Mouse (Mus musculus) ZHBTc4 (cell line): ENCODE measurements around the gene Ccdc177.
A peak's percentile ranks its signal among the peaks of the same experiment; 100 is the strongest.
"Not testable (repeated sequence)": the region's sequence is repeated elsewhere in the genome, so short reads cannot be mapped to it uniquely, and the experiment has no call there.

ENCODE experiments used
- DNase-seq: peaks from one replicate; pipeline ENCODE4 v3.0.0-alpha.2; 2011; ENCODE audit warnings: low read depth, low spot score

Ccdc177 gene

GRCm38 (mm10) chr12:80760396-80760801 is at the start of gene Ccdc177:
Ccdc177 (minus strand) TSS chr12:80760687.
- DNase-seq: peak; percentile 90

GRCm38 (mm10) chr12:80810005-80810404 is 49.5 kb upstream of the Ccdc177 start:
- no peak for DNase-seq

GRCm38 (mm10) chr12:80807451-80808085 is 47.1 kb upstream of the Ccdc177 start:
- DNase-seq: peak; percentile 72

GRCm38 (mm10) chr12:80804861-80805428 is 44.5 kb upstream of the Ccdc177 start:
- DNase-seq: no peak

GRCm38 (mm10) chr12:80803924-80804323 is 43.4 kb upstream of the Ccdc177 start:
- DNase-seq: no peak

GRCm38 (mm10) chr12:80801443-80801842 is 41.0 kb upstream of the Ccdc177 start:
- DNase-seq: peak; percentile 40

GRCm38 (mm10) chr12:80800156-80800555 is 39.7 kb upstream of the Ccdc177 start:
- DNase-seq: no peak

GRCm38 (mm10) chr12:80798271-80798670 is 37.8 kb upstream of the Ccdc177 start:
- DNase-seq: no peak

- DNase-seq: no peak
Measured at GRCm38 (mm10) chr12:80794935-80795785, 34.7 kb upstream of the Ccdc177 start.

- no peak for DNase-seq
Measured at GRCm38 (mm10) chr12:80794522-80794921, 34.0 kb upstream of the Ccdc177 start.

GRCm38 (mm10) chr12:80793535-80793934 is 33.0 kb upstream of the Ccdc177 start:
- no peak for DNase-seq

- no peak for DNase-seq
Measured at GRCm38 (mm10) chr12:80792867-80793266, 32.4 kb upstream of the Ccdc177 start.

- peak; percentile 39 for DNase-seq
Measured at GRCm38 (mm10) chr12:80791571-80792444, 31.3 kb upstream of the Ccdc177 start.

GRCm38 (mm10) chr12:80790700-80791570 is 30.4 kb upstream of the Ccdc177 start:
- no peak for DNase-seq

GRCm38 (mm10) chr12:80789849-80790694 is 29.6 kb upstream of the Ccdc177 start, which contains the start of gene Susd6:
Susd6 (plus strand) TSS chr12:80790510.
- peak; percentile 99 for DNase-seq

GRCm38 (mm10) chr12:80789276-80789675 is 28.8 kb upstream of the Ccdc177 start:
- not testable (repeated sequence) for DNase-seq

- DNase-seq: no peak
Measured at GRCm38 (mm10) chr12:80788188-80788587, 27.7 kb upstream of the Ccdc177 start.

- no peak for DNase-seq
Measured at GRCm38 (mm10) chr12:80787604-80788003, 27.1 kb upstream of the Ccdc177 start.

- no peak for DNase-seq
Measured at GRCm38 (mm10) chr12:80786591-80786990, 26.1 kb upstream of the Ccdc177 start.

- DNase-seq: no peak
Measured at GRCm38 (mm10) chr12:80785597-80785996, 25.1 kb upstream of the Ccdc177 start.
